Mouse (Mus musculus) heart, embryonic 11.5 days (tissue): Measurements from ENCODE around the gene Taf13. TPM values are rescaled to one million over a fixed set of nuclear protein-coding genes. Genes with fewer than 3 reads are reported as not detected.
A peak's percentile ranks its signal among the peaks of the same experiment; 100 is the strongest.

ENCODE experiments used
- ATAC-seq: fragments of 200-750 bp; cut with Nextera tagmentation; replicated peaks from 2 replicates; pipeline ENCODE4 v1.8.0; 2017; ENCODE audit warnings: moderate library complexity; ENCODE audit not compliant: insufficient number of reproducible peaks, low FRiP score, low TSS enrichment
- H3K27ac ChIP-seq: fragments of 300-500 bp; sonication (generic); 2 replicates; pipeline ENCODE4 v1.5.1; 2014; ENCODE audit warnings: mild to moderate bottlenecking, low read depth, low read length
- H3K27me3 ChIP-seq: fragments of 300-500 bp; sonication (generic); 2 replicates; pipeline ENCODE4 v1.6.1; 2014; ENCODE audit warnings: mild to moderate bottlenecking, low read length, mixed read lengths; ENCODE audit not compliant: control insufficient read depth, insufficient read depth
- H3K36me3 ChIP-seq: fragments of 300-500 bp; sonication (generic); 2 replicates; pipeline ENCODE4 v1.6.1; 2014; ENCODE audit warnings: mild to moderate bottlenecking, low read length, moderate library complexity, mixed read lengths; ENCODE audit not compliant: control insufficient read depth, insufficient read depth
- H3K4me1 ChIP-seq: fragments of 300-500 bp; sonication (generic); 2 replicates; pipeline ENCODE4 v1.6.1; 2014; ENCODE audit warnings: low read length; ENCODE audit not compliant: control insufficient read depth, insufficient read depth
- H3K4me2 ChIP-seq: fragments of 300-500 bp; sonication (generic); 2 replicates; pipeline ENCODE4 v1.6.1; 2014; ENCODE audit warnings: mild to moderate bottlenecking, moderate library complexity
- H3K4me3 ChIP-seq: fragments of 300-500 bp; sonication (generic); 2 replicates; pipeline ENCODE4 v1.5.1; 2014; ENCODE audit warnings: low read depth, low read length
- H3K9ac ChIP-seq: fragments of 300-500 bp; sonication (generic); 2 replicates; pipeline ENCODE4 v1.6.1; 2014; ENCODE audit warnings: mild to moderate bottlenecking, low read depth, low read length, moderate library complexity
- H3K9me3 ChIP-seq: fragments of 300-500 bp; sonication (generic); replicated peaks from 2 replicates; pipeline ENCODE4 v1.6.1; 2016; ENCODE audit warnings: low read length; ENCODE audit not compliant: control insufficient read depth
- WGBS: fragments of 180-500 bp; shearing (Covaris S2); extraction: QIAGEN DNeasy Blood & Tissue Kit; methylation state at CpG from one replicate; pipeline ENCODE4 v1.1.7; 2014; ENCODE audit not compliant: insufficient replicate concordance; 5-methylcytosine and 5-hydroxymethylcytosine counted together
- polyA plus RNA-seq: library from polyadenylated mRNA; unstranded; fragments of >200 nt; fragmentation: Nextera tagmentation; extraction: Ambion mirVana; gene quantifications from 2 replicates; pipeline ENCODE4 v1.2.1, GENCODE M21; 2014

Taf13 gene
- polyA plus RNA-seq, 1 experiment from 2014 or later, result 31.8 TPM

DNA sequence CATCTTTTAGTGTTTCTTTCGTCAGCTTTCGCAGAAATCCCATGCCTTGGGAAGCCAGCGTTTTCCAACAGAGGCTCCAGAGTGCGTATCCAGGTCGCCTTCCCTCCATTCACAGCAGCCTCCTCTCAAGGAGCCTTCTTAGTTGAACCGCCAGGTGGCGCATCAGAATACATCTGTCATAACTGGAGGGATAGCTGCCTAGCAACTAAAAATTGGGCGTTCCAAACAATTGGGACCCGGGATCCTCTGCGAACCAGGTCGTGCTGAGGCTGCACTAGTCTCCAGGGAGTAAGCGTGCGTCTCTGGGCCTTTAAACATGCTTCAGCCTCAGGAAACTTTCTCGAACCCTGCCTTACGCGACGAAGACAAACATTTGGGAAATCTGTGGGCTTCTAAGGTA, 34.2 kb upstream of the Taf13 start:
- Histone ChIP-seq H3K36me3 (no peaks in the 10 kb centered on the region), H3K4me3 (no peak overlapping the region), H3K4me1 (peaks cover 12% of the 10 kb centered on the region; the same call in 1 of the 2 replicates), H3K9me3 (no peaks in the 10 kb centered on the region), H3K27ac (no peak overlapping the region), H3K9ac (no peak overlapping the region), H3K4me2 (peak overlapping the region; percentile 23), H3K27me3 (peaks cover 18% of the 10 kb centered on the region)
- WGBS, result 7% methylated on average over 17 of the region's 17 CpGs
- ATAC-seq, result no peak; the same call in 1 of the 2 replicates

DNA sequence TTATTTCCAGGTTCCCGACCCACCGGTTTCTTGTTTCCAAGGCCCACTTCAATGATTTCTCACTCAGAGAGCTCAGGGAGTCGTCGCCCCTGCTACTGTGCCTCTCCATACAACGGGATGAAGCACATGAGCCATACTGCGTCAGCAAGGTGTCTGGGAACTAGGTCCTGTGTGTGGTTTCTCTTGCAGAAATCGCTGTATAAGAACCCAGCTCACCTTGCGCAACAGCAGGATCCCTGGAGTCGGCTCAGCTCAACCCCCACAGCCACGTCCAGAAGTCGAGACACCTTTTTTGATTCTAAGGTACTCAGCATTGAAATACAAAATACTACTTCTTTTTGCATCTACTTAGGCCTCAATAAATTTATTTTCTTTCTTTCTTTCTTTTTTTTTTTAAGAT, 29.2 kb upstream of the Taf13 start:
- WGBS, result 75% methylated on average over 11 of the region's 11 CpGs
- Histone ChIP-seq H3K4me1 (no peaks in the 10 kb centered on the region), H3K9ac (no peak overlapping the region), H3K27ac (no peak overlapping the region), H3K9me3 (no peaks in the 10 kb centered on the region), H3K4me2 (no peak overlapping the region), H3K4me3 (no peak overlapping the region), H3K27me3 (no peaks in the 10 kb centered on the region), H3K36me3 (no peaks in the 10 kb centered on the region)
- ATAC-seq, result no peak

GRCm38 (mm10) chr3:108554111-108554561, 17.4 kb upstream of the Taf13 start:
- H3K4me1 ChIP-seq, result no peaks in the 10 kb centered on the region
- WGBS, result under 1% methylated on average over 42 of the region's 42 CpGs
- ATAC-seq, result peak; percentile 43; the same call in 1 of the 2 replicates

DNA sequence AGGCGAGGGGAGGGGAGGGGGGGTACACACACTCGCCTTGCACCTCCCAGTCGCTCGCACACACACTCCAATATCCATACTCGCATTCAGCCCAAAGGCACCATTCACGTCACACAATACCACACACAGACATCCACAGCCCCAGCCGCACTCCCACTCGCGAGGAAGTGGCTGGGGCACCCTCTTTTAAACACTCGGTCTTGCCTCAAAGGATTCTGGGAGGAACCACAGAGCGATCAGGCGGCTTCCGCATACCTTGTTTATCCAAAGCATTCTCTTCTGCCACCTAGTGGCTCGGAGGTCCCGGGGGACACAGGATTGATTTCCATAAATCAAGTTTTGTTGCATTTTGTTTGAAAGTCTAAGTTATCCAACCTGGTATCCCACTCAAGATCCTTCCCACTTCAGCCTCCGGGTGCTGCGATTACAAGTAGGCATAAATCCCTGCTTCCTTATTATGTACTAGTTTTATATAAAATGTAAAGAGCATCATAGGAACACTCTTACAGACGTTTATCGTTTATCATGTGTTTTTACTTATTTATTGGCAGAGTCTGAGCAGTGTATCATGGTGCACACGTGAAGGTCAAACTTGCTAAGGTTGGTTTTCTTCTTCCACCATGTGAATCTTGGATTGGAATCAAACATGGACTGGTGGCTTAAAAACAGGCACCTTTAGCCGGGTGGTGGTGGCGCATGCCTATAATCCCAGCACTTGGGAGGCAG, 16.7 kb upstream of the Taf13 start:
- WGBS, result 17% methylated on average over 22 of the region's 22 CpGs
- Histone ChIP-seq H3K36me3 (peaks cover 12% of the 10 kb centered on the region; the same call in 1 of the 2 replicates), H3K4me3 (peak overlapping the region; percentile 90), H3K4me1 (no peaks in the 10 kb centered on the region), H3K4me2 (peak overlapping the region; percentile 84), H3K27me3 (no peaks in the 10 kb centered on the region), H3K9me3 (no peaks in the 10 kb centered on the region), H3K9ac (peak overlapping the region; percentile 96), H3K27ac (peak overlapping the region; percentile 84)
- peak; percentile 92 for ATAC-seq

More at GRCm38 (mm10) chr3:108554111-108554561, 17.4 kb upstream of the Taf13 start:
- H3K36me3 ChIP-seq, result peaks cover 12% of the 10 kb centered on the region; the same call in 1 of the 2 replicates
- H3K9me3 ChIP-seq, result no peaks in the 10 kb centered on the region
- H3K27ac ChIP-seq, result peak overlapping the region; percentile 84
- H3K9ac ChIP-seq, result peak overlapping the region; percentile 96
- H3K4me2 ChIP-seq, result peak overlapping the region; percentile 84
- no peaks in the 10 kb centered on the region for H3K27me3 ChIP-seq
- peak overlapping the region; percentile 90 for H3K4me3 ChIP-seq

DNA sequence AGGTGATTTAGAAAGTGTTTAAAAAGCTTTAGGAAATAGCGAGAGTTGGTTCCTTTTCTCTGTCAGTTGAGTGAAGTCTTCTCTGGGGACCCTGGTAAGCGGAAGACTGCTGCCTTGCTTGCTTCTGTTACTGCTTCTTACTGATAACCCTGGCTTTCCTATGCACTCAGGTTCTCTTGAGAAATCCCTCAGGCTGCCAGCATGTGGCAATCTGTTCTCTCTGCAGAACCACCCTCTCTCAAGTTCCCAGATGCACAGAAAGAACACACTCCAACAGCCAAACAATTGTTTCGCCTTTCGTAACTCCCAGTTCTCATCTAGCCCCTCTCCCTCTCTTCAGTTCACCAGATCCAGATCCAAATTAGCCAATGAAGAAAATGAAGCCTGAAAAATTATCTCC, 13.6 kb upstream of the Taf13 start:
- WGBS, result 92% methylated on average over 4 of the region's 4 CpGs

GRCm38 (mm10) chr3:108562133-108562730, 9.3 kb upstream of the Taf13 start, which contains the start of gene Tmem167b:
TSS of gene Tmem167b (minus strand) at chr3:108562466.
- Histone ChIP-seq H3K9me3 (no peaks in the 10 kb centered on the region), H3K4me3 (peak within 1 kb of the TSS; percentile 91), H3K27ac (peak within 1 kb of the TSS; percentile 84), H3K27me3 (no peaks in the 10 kb centered on the region), H3K4me1 (peaks cover 7% of the 10 kb centered on the region), H3K9ac (peak within 1 kb of the TSS; percentile 87), H3K4me2 (peak within 1 kb of the TSS; percentile 89), H3K36me3 (peaks cover 12% of the 10 kb centered on the region; the same call in 1 of the 2 replicates)
- WGBS, result under 1% methylated on average over 45 of the region's 45 CpGs
- ATAC-seq, result peak; percentile 92

More for the DNA sequence above, 13.6 kb upstream of the Taf13 start:
- Histone ChIP-seq H3K4me1 (peaks cover 7% of the 10 kb centered on the region), H3K27me3 (no peaks in the 10 kb centered on the region), H3K4me2 (no peak overlapping the region), H3K9me3 (no peaks in the 10 kb centered on the region), H3K4me3 (no peak overlapping the region), H3K36me3 (peaks cover 12% of the 10 kb centered on the region; the same call in 1 of the 2 replicates), H3K9ac (no peak overlapping the region), H3K27ac (no peak overlapping the region)
- no peak for ATAC-seq

GRCm38 (mm10) chr3:108562777-108563271, 8.7 kb upstream of the Taf13 start:
- peaks cover 7% of the 10 kb centered on the region for H3K4me1 ChIP-seq
- peak overlapping the region; percentile 91 for H3K4me3 ChIP-seq
- H3K4me2 ChIP-seq, result peak overlapping the region; percentile 89
- ATAC-seq, result 0 out of 2 replicates have a peak, but pooled peaks have one; percentile 50
- H3K9me3 ChIP-seq, result no peaks in the 10 kb centered on the region
- H3K27ac ChIP-seq, result peak overlapping the region; percentile 84
- H3K27me3 ChIP-seq, result no peaks in the 10 kb centered on the region
- H3K9ac ChIP-seq, result peak overlapping the region; percentile 63
- 9% methylated on average over 15 of the region's 15 CpGs for WGBS
- H3K36me3 ChIP-seq, result peaks cover 11% of the 10 kb centered on the region; the same call in 1 of the 2 replicates

DNA sequence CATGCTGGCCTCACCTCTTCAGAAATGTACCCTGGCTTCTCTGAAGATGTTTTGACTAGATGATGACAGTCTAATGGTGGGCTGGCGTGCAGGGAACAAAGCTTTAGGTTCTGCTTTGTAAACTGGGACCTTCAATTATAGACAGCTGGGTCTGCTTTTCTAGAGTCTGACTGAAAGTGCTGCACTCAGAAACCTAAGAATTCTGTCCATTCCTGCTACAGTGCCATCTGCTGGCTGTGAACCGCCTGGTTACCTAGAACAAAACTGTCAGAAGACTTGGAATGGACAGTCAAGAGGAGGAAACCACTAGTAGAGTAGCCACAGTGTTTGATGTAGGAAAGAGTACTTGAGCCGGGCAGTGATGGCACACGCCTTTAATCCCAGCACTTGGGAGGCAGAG, 8.2 kb upstream of the Taf13 start:
- Histone ChIP-seq H3K36me3 (peaks cover 6% of the 10 kb centered on the region; the same call in 1 of the 2 replicates), H3K27me3 (no peaks in the 10 kb centered on the region), H3K4me1 (peaks cover 7% of the 10 kb centered on the region), H3K9me3 (no peaks in the 10 kb centered on the region), H3K4me2 (peak overlapping the region; percentile 89), H3K27ac (peak overlapping the region; percentile 84), H3K9ac (peak overlapping the region; percentile 63), H3K4me3 (peak overlapping the region; percentile 91)
- ATAC-seq, result no peak
- 4% methylated on average over 4 of the region's 4 CpGs for WGBS
